Mouse (Mus musculus) hindbrain, embryonic 10.5 days (tissue): ENCODE data around the gene RPS10-NUDT3. TPM values are rescaled to one million over a fixed set of nuclear protein-coding genes. Genes with fewer than 3 reads are reported as not detected.

ENCODE experiments used
- DNase-seq: peaks from one replicate; pipeline ENCODE4 v3.0.0-alpha.2; 2017; ENCODE audit warnings: low spot score
- H3K27ac ChIP-seq: fragments of 300-500 bp; sonication (generic); 2 replicates; pipeline ENCODE4 v1.5.1; 2016; ENCODE audit warnings: mild to moderate bottlenecking, moderate library complexity
- H3K27me3 ChIP-seq: fragments of 300-500 bp; sonication (generic); 2 replicates; pipeline ENCODE4 v1.6.1; 2016; ENCODE audit warnings: mild to moderate bottlenecking; ENCODE audit not compliant: poor library complexity, insufficient read depth, severe bottlenecking
- H3K36me3 ChIP-seq: fragments of 300-500 bp; sonication (generic); 2 replicates; pipeline ENCODE4 v1.6.1; 2016; ENCODE audit warnings: mild to moderate bottlenecking, moderate library complexity
- H3K4me1 ChIP-seq: fragments of 300-500 bp; sonication (generic); replicated peaks from 2 replicates; pipeline ENCODE4 v1.6.1; 2016; ENCODE audit warnings: mild to moderate bottlenecking
- H3K4me3 ChIP-seq: fragments of 300-500 bp; sonication (generic); 2 replicates; pipeline ENCODE4 v1.5.1; 2016; ENCODE audit warnings: mild to moderate bottlenecking, moderate library complexity
- H3K9me3 ChIP-seq: fragments of 300-500 bp; sonication (generic); 2 replicates; pipeline ENCODE4 v1.6.1; 2016; ENCODE audit warnings: mild to moderate bottlenecking, moderate library complexity
- WGBS: fragments of 180-500 bp; shearing (Covaris S2); methylation state at CpG from one replicate; pipeline ENCODE4 v1.1.7; 2016; 5-methylcytosine and 5-hydroxymethylcytosine counted together
- polyA plus RNA-seq: library from polyadenylated mRNA; unstranded; fragments of >200 nt; fragmentation: Nextera tagmentation; extraction: Ambion mirVana; gene quantifications from 2 replicates; pipeline ENCODE4 v1.2.1, GENCODE M21; 2016

RPS10-NUDT3 gene
- polyA plus RNA-seq, 1 experiment from 2014 or later: 0.86 TPM

- H3K4me3 ChIP-seq: peak overlapping the region; percentile 97
- WGBS: 61% methylated on average over 8 of the region's 8 CpGs
- peaks cover 40% of the 10 kb centered on the region for H3K36me3 ChIP-seq
- peaks cover 44% of the 10 kb centered on the region for H3K4me1 ChIP-seq
- peak overlapping the region; percentile 100 for H3K27ac ChIP-seq
- DNase-seq: no peak
- H3K9me3 ChIP-seq: peaks cover 20% of the 10 kb centered on the region
- no peaks in the 10 kb centered on the region for H3K27me3 ChIP-seq
Observed at GRCm38 (mm10) chr17:27621161-27621560, 13.9 kb downstream of the RPS10-NUDT3 start.

GRCm38 (mm10) chr17:27615388-27615787, 19.6 kb downstream of the RPS10-NUDT3 start:
- 78% methylated on average over 7 of the region's 7 CpGs for WGBS
- Histone ChIP-seq H3K36me3 (peaks cover 57% of the 10 kb centered on the region), H3K9me3 (peaks cover 20% of the 10 kb centered on the region), H3K4me1 (peaks cover 33% of the 10 kb centered on the region), H3K27me3 (no peaks in the 10 kb centered on the region), H3K27ac (no peak overlapping the region), H3K4me3 (no peak overlapping the region)
- DNase-seq: no peak

- Histone ChIP-seq H3K27me3 (no peaks in the 10 kb centered on the region), H3K4me1 (peaks cover 30% of the 10 kb centered on the region), H3K9me3 (peaks cover 16% of the 10 kb centered on the region), H3K36me3 (peaks cover 47% of the 10 kb centered on the region), H3K4me3 (no peak overlapping the region), H3K27ac (no peak overlapping the region)
- 84% methylated on average over 4 of the region's 4 CpGs for WGBS
- DNase-seq: no peak
Observed at GRCm38 (mm10) chr17:27613016-27613415, 22.0 kb downstream of the RPS10-NUDT3 start.

GRCm38 (mm10) chr17:27611994-27612393, 23.0 kb downstream of the RPS10-NUDT3 start:
- Histone ChIP-seq H3K36me3 (peaks cover 43% of the 10 kb centered on the region), H3K4me3 (no peak overlapping the region), H3K9me3 (peaks cover 5% of the 10 kb centered on the region; the same call in 1 of the 2 replicates), H3K27me3 (no peaks in the 10 kb centered on the region), H3K4me1 (peaks cover 30% of the 10 kb centered on the region), H3K27ac (no peak overlapping the region)
- no peak for DNase-seq
- 79% methylated on average over 5 of the region's 5 CpGs for WGBS

GRCm38 (mm10) chr17:27611519-27611884, 23.5 kb downstream of the RPS10-NUDT3 start:
- 76% methylated on average over 3 of the region's 3 CpGs for WGBS

GRCm38 (mm10) chr17:27610679-27611518, 24.1 kb downstream of the RPS10-NUDT3 start:
- WGBS: 89% methylated on average over 10 of the region's 10 CpGs
- Histone ChIP-seq H3K36me3 (peaks cover 41% of the 10 kb centered on the region), H3K4me1 (peaks cover 34% of the 10 kb centered on the region), H3K9me3 (no peaks in the 10 kb centered on the region), H3K4me3 (no peak overlapping the region), H3K27me3 (no peaks in the 10 kb centered on the region), H3K27ac (no peak overlapping the region)
- DNase-seq: no peak

More at GRCm38 (mm10) chr17:27611519-27611884, 23.5 kb downstream of the RPS10-NUDT3 start:
- no peak overlapping the region for H3K4me3 ChIP-seq
- no peak for DNase-seq
- H3K4me1 ChIP-seq: peaks cover 30% of the 10 kb centered on the region
- H3K27me3 ChIP-seq: no peaks in the 10 kb centered on the region
- peaks cover under 1% of the 10 kb centered on the region; the same call in 1 of the 2 replicates for H3K9me3 ChIP-seq
- H3K27ac ChIP-seq: no peak overlapping the region
- H3K36me3 ChIP-seq: peaks cover 38% of the 10 kb centered on the region

GRCm38 (mm10) chr17:27609576-27609975, 25.4 kb downstream of the RPS10-NUDT3 start:
- Histone ChIP-seq H3K4me1 (peaks cover 31% of the 10 kb centered on the region), H3K36me3 (peaks cover 40% of the 10 kb centered on the region), H3K9me3 (no peaks in the 10 kb centered on the region), H3K27me3 (no peaks in the 10 kb centered on the region), H3K4me3 (no peak overlapping the region), H3K27ac (no peak overlapping the region)
- WGBS: 95% methylated on average over 7 of the region's 7 CpGs
- no peak for DNase-seq

GRCm38 (mm10) chr17:27603522-27604234, 31.3 kb downstream of the RPS10-NUDT3 start:
- H3K9me3 ChIP-seq: no peaks in the 10 kb centered on the region
- no peaks in the 10 kb centered on the region for H3K27me3 ChIP-seq
- peaks cover 38% of the 10 kb centered on the region for H3K4me1 ChIP-seq
- H3K36me3 ChIP-seq: peaks cover 29% of the 10 kb centered on the region
- no peak overlapping the region for H3K4me3 ChIP-seq
- no peak for DNase-seq
- H3K27ac ChIP-seq: no peak overlapping the region
- WGBS: 89% methylated on average over 21 of the region's 21 CpGs

- H3K4me3 ChIP-seq: no peak overlapping the region
- no peak for DNase-seq
- no peaks in the 10 kb centered on the region for H3K9me3 ChIP-seq
- H3K36me3 ChIP-seq: peaks cover 25% of the 10 kb centered on the region
- peaks cover 38% of the 10 kb centered on the region for H3K4me1 ChIP-seq
- H3K27me3 ChIP-seq: no peaks in the 10 kb centered on the region
- H3K27ac ChIP-seq: no peak overlapping the region
- 88% methylated on average over 2 of the region's 2 CpGs for WGBS
Observed at GRCm38 (mm10) chr17:27603036-27603435, 32.0 kb downstream of the RPS10-NUDT3 start.

- H3K9me3 ChIP-seq: no peaks in the 10 kb centered on the region
- 79% methylated on average over 5 of the region's 5 CpGs for WGBS
- H3K27ac ChIP-seq: no peak overlapping the region
- no peak for DNase-seq
- H3K4me3 ChIP-seq: no peak overlapping the region
- peaks cover 40% of the 10 kb centered on the region for H3K4me1 ChIP-seq
- H3K27me3 ChIP-seq: no peaks in the 10 kb centered on the region
- H3K36me3 ChIP-seq: peaks cover 28% of the 10 kb centered on the region
Observed at GRCm38 (mm10) chr17:27600869-27601268, 34.2 kb downstream of the RPS10-NUDT3 start.

GRCm38 (mm10) chr17:27600286-27600685, 34.7 kb downstream of the RPS10-NUDT3 start:
- WGBS: 90% methylated on average over 3 of the region's 3 CpGs
- no peak for DNase-seq
- Histone ChIP-seq H3K4me3 (no peak overlapping the region), H3K27ac (no peak overlapping the region), H3K9me3 (no peaks in the 10 kb centered on the region), H3K36me3 (peaks cover 32% of the 10 kb centered on the region), H3K27me3 (no peaks in the 10 kb centered on the region), H3K4me1 (peaks cover 40% of the 10 kb centered on the region)

- no peak for DNase-seq
- H3K27me3 ChIP-seq: no peaks in the 10 kb centered on the region
- WGBS: 88% methylated on average over 21 of the region's 21 CpGs
- H3K4me3 ChIP-seq: no peak overlapping the region
- peaks cover 55% of the 10 kb centered on the region for H3K36me3 ChIP-seq
- no peaks in the 10 kb centered on the region for H3K9me3 ChIP-seq
- no peak overlapping the region for H3K27ac ChIP-seq
- H3K4me1 ChIP-seq: peaks cover 18% of the 10 kb centered on the region
Observed at GRCm38 (mm10) chr17:27596376-27597190, 38.4 kb downstream of the RPS10-NUDT3 start.
